Mouse (Mus musculus) right cerebral cortex, postnatal 4 days (tissue): ENCODE results near the gene Gm13695.
"Not testable (repeated sequence)": the region's sequence is repeated elsewhere in the genome, so short reads cannot be mapped to it uniquely, and the experiment has no call there.

Experiments used
- DNase-seq: peaks from one replicate; pipeline ENCODE4 v3.0.0-alpha.2; 2022

The Gm13695 gene

DNA sequence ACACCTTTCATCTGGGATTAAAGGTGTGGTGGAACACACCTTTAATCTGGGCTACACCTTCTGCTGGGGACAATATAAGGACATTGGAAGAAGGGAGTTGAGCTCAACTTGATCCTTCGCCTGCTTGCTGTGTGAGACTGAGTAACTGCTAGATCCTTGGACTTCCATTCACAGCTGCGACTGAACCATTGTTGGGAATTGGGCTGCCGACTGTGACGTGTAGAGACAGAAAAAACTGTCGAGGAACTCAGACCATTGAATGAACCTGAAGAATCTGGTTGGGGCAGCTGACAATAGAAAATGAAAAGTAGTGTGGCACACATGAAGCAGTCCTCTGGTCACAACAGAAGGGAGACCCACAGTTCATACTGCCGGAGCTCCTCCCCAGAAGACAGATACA lies at the start of gene Gm13695:
Gm13695 (plus strand) TSS at position 301 of the 400 bp plus-strand sequence.
- DNase-seq, result not testable (repeated sequence)

DNA sequence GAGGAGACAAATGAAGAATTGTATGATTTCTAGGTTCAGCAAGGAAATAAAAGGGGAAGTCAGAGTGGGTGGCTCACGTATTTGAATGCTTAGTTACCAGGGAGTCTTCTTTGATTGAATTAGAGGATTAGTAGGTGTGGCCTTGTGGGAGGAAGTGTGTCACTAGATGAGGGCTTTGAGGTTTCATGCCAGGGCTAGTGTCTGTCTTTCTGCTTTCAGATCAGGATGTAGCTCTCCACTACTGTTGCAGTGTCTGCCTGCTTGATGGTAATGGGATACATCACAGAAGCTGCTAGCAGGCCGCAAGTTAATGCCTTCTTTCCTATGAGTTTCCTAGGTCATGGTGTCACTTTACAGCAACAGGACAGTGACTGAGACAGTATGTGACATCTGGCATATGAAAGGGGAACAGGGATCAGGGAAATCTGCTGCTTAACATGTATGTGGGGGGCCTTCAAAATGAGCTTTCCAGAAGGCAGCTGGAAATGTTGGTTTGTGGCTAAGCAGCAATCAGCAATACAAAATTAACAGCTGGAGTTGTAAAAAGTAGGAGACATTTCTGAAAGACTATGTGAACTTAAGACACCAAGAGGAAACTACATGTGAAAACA lies 37.5 kb upstream of the Gm13695 start:
- DNase-seq, result no peak

DNA sequence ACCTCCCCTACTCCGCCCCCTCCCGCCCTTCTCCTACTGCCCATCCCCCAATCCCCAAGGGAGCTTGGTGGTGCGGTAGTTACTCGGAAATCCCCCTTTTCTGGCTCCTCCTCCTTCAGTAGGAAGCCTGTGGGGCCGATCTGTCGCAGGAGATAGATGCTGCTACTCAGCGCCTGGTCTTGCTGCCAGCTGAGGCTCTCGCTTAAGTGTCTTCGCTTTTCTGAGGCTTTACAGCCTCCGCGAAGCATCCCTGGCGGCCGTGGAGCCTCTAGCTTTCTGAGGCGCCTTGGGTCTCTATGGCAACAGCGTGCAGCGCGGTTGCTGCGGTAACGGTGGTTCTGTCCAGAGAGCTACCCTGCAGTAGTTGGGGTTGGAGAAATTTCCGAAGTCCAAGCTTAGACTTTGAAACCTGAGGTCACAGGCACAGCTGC lies 26.2 kb upstream of the Gm13695 start, which contains the start of gene Zswim2:
Zswim2 (minus strand) TSS at position 298 of the 431 bp plus-strand sequence.
- DNase-seq, result peak; percentile 77

DNA sequence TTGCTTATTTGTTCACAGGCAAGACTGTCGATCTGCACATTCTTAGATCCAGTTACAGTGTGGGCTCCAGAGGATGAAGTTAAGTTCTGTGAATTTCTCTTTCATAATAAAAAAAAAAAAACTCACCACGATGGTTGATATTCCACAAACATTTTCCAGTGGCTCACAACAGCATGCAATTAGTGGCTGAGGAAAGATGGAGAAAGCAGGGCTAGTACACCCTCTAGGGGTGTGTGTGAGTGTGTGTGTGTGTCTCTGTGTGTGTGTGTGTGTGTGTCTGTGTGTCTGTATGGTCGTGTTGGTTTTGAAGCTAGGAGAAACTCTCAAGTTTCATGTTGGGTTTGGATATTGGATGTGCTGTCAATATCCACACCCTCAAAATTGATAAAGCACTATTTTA lies 25.7 kb upstream of the Gm13695 start:
- DNase-seq, result no peak

DNA sequence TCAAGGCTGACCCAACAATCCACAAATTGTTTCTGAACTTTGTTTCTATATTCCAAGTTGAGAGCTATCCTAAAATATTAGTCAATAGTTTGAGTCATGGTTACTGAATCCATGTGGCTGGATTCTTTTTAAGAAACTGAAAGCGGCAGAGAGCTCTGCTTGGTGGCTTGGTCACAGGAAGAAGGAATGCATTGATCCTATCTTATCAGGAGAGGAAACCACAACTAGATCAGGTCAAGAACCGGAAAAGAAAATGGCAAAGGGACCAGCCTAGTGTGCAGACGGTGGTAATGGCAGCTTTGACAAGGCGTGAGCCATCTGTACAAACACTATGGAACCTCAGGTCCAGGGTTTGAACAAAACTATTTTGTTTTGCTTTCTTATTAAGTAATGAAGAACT lies 25.3 kb upstream of the Gm13695 start:
- no peak for DNase-seq

DNA sequence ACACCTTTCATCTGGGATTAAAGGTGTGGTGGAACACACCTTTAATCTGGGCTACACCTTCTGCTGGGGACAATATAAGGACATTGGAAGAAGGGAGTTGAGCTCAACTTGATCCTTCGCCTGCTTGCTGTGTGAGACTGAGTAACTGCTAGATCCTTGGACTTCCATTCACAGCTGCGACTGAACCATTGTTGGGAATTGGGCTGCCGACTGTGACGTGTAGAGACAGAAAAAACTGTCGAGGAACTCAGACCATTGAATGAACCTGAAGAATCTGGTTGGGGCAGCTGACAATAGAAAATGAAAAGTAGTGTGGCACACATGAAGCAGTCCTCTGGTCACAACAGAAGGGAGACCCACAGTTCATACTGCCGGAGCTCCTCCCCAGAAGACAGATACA lies 11.7 kb upstream of the Gm13695 start, which contains the start of gene Gm13698:
Gm13698 (plus strand) TSS at position 301 of the 400 bp plus-strand sequence.
- DNase-seq, result not testable (repeated sequence)

DNA sequence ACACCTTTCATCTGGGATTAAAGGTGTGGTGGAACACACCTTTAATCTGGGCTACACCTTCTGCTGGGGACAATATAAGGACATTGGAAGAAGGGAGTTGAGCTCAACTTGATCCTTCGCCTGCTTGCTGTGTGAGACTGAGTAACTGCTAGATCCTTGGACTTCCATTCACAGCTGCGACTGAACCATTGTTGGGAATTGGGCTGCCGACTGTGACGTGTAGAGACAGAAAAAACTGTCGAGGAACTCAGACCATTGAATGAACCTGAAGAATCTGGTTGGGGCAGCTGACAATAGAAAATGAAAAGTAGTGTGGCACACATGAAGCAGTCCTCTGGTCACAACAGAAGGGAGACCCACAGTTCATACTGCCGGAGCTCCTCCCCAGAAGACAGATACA lies 5.9 kb upstream of the Gm13695 start, which contains the start of gene Gm13693:
Gm13693 (plus strand) TSS at position 301 of the 400 bp plus-strand sequence.
- not testable (repeated sequence) for DNase-seq

DNA sequence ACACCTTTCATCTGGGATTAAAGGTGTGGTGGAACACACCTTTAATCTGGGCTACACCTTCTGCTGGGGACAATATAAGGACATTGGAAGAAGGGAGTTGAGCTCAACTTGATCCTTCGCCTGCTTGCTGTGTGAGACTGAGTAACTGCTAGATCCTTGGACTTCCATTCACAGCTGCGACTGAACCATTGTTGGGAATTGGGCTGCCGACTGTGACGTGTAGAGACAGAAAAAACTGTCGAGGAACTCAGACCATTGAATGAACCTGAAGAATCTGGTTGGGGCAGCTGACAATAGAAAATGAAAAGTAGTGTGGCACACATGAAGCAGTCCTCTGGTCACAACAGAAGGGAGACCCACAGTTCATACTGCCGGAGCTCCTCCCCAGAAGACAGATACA lies 5.7 kb downstream of the Gm13695 start, which contains the start of gene Gm13696:
Gm13696 (plus strand) TSS at position 301 of the 400 bp plus-strand sequence.
- not testable (repeated sequence) for DNase-seq

DNA sequence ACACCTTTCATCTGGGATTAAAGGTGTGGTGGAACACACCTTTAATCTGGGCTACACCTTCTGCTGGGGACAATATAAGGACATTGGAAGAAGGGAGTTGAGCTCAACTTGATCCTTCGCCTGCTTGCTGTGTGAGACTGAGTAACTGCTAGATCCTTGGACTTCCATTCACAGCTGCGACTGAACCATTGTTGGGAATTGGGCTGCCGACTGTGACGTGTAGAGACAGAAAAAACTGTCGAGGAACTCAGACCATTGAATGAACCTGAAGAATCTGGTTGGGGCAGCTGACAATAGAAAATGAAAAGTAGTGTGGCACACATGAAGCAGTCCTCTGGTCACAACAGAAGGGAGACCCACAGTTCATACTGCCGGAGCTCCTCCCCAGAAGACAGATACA lies 11.5 kb downstream of the Gm13695 start, which contains the start of gene Gm13694:
Gm13694 (plus strand) TSS at position 301 of the 400 bp plus-strand sequence.
- DNase-seq, result not testable (repeated sequence)

DNA sequence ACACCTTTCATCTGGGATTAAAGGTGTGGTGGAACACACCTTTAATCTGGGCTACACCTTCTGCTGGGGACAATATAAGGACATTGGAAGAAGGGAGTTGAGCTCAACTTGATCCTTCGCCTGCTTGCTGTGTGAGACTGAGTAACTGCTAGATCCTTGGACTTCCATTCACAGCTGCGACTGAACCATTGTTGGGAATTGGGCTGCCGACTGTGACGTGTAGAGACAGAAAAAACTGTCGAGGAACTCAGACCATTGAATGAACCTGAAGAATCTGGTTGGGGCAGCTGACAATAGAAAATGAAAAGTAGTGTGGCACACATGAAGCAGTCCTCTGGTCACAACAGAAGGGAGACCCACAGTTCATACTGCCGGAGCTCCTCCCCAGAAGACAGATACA lies 17.3 kb downstream of the Gm13695 start, which contains the start of gene Gm13697:
Gm13697 (plus strand) TSS at position 301 of the 400 bp plus-strand sequence.
- DNase-seq, result not testable (repeated sequence)

DNA sequence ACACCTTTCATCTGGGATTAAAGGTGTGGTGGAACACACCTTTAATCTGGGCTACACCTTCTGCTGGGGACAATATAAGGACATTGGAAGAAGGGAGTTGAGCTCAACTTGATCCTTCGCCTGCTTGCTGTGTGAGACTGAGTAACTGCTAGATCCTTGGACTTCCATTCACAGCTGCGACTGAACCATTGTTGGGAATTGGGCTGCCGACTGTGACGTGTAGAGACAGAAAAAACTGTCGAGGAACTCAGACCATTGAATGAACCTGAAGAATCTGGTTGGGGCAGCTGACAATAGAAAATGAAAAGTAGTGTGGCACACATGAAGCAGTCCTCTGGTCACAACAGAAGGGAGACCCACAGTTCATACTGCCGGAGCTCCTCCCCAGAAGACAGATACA lies 23.1 kb downstream of the Gm13695 start, which contains the start of gene Gm13691:
Gm13691 (plus strand) TSS at position 301 of the 400 bp plus-strand sequence.
- DNase-seq, result not testable (repeated sequence)

DNA sequence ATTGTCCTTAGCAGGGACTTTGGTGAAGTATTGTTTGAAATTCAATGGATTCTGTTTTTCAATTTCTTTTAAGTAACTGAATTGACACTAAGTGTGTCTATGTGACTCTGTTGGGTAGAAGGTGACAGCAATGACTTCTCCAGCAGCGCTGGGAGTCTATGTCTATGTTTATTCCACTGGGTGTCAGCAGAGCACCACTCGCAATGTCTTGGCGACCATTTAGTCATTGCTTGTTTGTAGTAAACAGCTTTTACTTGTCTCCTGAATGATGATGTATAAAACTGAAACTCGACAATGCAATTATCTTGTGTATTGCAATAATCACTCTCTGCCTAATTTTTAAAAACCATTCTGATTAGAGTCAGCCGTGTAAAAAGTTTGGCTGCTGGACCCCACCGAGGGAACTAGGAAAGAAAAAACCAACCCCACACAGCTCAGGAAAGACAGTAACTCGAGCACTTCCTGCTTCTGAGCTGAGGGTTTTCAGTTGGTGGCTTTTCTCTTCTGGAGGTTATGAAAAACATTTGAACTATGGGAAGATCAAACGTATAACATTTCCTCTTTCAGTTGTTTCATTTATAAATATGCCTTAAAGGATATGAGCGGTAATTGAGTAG lies 26.6 kb downstream of the Gm13695 start:
- DNase-seq, result not testable (repeated sequence)

DNA sequence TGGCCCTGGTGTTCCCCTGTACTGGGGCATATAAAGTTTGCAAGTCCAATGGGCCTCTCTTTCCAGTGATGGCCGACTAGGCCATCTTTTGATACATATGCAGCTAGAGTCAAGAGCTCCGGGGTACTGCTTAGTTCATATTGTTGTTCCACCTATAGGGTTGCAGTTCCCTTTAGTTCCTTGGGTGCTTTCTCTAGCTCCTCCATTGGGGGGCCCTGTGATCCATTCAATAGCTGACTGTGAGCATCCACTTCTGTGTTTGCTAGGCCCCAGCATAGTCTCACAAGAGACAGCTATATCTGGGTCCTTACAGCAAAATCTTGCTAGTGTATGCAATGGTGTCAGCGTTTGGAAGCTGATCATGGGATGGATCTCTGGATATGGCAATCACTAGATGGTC lies 27.4 kb downstream of the Gm13695 start:
- DNase-seq, result not testable (repeated sequence)

DNA sequence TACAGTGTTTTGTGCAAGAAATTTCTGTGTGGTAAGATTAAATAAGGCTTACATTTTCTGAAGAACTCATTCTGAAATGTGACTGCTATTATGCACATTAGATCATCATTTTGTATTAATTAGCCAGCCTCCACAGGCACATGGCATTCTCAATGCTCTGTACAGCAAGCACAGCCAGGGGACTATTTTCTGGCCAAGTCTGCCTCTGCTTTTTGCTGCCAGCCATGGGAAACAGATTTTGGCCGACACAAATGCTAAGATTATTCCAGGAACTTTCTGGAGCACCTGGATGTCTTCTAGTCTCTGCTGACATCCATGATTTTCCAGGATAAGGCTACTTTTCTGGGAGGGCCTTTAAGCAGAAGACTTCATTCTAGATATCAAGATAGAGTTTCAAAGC lies 41.8 kb downstream of the Gm13695 start:
- DNase-seq, result no peak

DNA sequence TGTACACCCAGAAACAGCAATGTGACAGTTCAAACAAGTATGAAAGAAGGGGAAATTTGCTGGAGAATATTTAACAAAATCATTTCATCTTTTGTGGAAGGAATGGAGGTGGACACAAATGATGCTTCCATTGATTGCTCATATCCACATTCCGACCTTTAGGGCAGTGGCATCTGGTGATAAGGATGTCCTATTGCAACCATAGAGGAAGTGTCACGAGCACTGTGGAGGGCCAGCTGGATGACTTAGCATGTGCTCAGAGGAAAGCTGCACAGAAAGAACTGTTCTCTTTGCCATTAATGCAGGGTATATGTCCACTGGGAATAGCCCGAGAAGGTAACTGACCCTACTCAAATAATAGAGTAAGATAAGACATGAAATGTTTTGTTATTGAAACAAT lies 42.7 kb downstream of the Gm13695 start:
- no peak for DNase-seq

DNA sequence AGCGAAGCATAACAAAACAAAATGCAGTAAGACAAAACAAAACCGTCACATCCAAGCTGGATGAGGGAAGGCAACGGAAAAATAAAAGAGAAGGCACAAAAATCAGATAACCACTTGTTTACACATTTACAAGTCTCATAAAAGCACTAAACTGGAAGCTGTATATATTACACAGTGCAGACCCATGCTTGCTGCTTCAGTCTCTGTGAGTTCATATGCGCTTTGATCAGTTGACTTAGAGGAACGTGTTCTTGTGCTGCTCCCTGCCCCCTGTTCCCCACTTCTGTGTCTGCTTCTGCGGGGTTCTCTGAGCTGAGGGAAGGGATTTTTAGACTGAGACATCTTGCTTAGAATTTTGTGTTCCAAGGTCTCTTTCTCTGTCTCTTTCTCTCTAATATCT lies 47.5 kb downstream of the Gm13695 start:
- no peak for DNase-seq

DNA sequence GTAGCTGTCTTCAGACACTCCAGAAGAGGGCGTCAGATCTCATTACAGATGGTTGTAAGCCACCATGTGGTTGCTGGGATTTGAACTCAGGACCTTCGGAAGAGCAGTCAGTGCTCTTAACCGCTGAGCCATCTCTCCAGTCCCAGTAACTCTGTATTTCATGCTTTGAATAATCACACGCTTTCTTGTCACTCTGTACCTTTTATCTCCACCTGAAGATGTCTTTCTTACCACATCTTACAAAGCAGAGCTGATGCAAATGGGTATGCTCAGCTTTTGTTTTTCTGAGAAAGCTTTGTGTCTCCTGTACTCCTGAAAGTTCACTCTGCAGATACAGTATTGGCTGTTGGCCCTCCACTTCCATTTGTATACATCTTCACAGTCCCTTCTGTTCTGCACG lies 49.2 kb downstream of the Gm13695 start:
- not testable (repeated sequence) for DNase-seq

DNA sequence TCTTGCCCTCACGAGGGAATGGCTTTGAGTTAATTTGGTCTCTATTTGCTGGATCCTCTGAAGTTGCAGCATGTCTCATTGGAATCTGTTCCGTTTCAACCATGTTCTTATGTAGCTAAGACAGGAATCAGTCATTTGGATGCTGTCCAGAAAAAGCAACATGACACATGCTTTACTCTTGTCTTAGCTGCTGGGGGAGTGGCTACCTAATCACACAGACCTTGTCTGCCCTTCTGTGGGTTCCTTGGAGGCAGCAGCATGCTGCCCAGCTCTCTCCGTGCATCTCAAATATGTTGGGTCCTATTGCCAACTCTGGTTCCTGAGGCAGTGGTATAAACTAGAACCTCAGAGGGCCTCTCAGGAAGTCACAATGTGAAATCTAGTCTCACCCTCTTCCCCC lies 51.2 kb downstream of the Gm13695 start:
- DNase-seq, result no peak
